Mouse (Mus musculus) 416B (cell line): Measurements from ENCODE around the gene Trip10.
"Not testable (repeated sequence)": the region's sequence is repeated elsewhere in the genome, so short reads cannot be mapped to it uniquely, and the experiment has no call there.

Source experiments
- DNase-seq: peaks from one replicate; pipeline ENCODE4 v3.0.0; 2011; ENCODE audit warnings: low read depth

The Trip10 gene

GRCm38 (mm10) chr17:57264164-57264563 lies 14.9 kb downstream of the Trip10 start:
- peak; percentile 92 for DNase-seq

- DNase-seq = peak; percentile 96
Measured at GRCm38 (mm10) chr17:57264972-57265945, 16.0 kb downstream of the Trip10 start.

- peak; percentile 69 for DNase-seq
Measured at GRCm38 (mm10) chr17:57267556-57268126, 18.4 kb downstream of the Trip10 start.

GRCm38 (mm10) chr17:57271301-57271700 lies 22.0 kb downstream of the Trip10 start:
- no peak for DNase-seq

GRCm38 (mm10) chr17:57273846-57274245 lies 24.6 kb downstream of the Trip10 start:
- no peak for DNase-seq

GRCm38 (mm10) chr17:57274686-57275085 lies 25.4 kb downstream of the Trip10 start:
- peak; percentile 49 for DNase-seq

GRCm38 (mm10) chr17:57275111-57275996 lies 26.1 kb downstream of the Trip10 start:
- DNase-seq = peak; percentile 93

GRCm38 (mm10) chr17:57275997-57276351 lies 26.7 kb downstream of the Trip10 start:
- no peak for DNase-seq

- DNase-seq = peak; percentile 94
Measured at GRCm38 (mm10) chr17:57276634-57277121, 27.4 kb downstream of the Trip10 start.

- not testable (repeated sequence) for DNase-seq
Measured at GRCm38 (mm10) chr17:57277598-57278261, 28.5 kb downstream of the Trip10 start.

GRCm38 (mm10) chr17:57278537-57278936 lies 29.3 kb downstream of the Trip10 start:
- no peak for DNase-seq

- peak; percentile 83 for DNase-seq
Measured at GRCm38 (mm10) chr17:57278943-57279590, 29.8 kb downstream of the Trip10 start, which contains the start of gene Vav1. TSS of gene Vav1 (plus strand) at chr17:57279100.

- peak; percentile 66 for DNase-seq
Measured at GRCm38 (mm10) chr17:57279591-57280224, 30.5 kb downstream of the Trip10 start.

GRCm38 (mm10) chr17:57280411-57280810 lies 31.2 kb downstream of the Trip10 start:
- peak; percentile 42 for DNase-seq

GRCm38 (mm10) chr17:57283906-57284305 lies 34.7 kb downstream of the Trip10 start:
- no peak for DNase-seq

GRCm38 (mm10) chr17:57285077-57285476 lies 35.8 kb downstream of the Trip10 start:
- peak; percentile 59 for DNase-seq

- DNase-seq = peak; percentile 76
Measured at GRCm38 (mm10) chr17:57286718-57287355, 37.6 kb downstream of the Trip10 start.

GRCm38 (mm10) chr17:57289252-57289651 lies 40.0 kb downstream of the Trip10 start:
- no peak for DNase-seq

GRCm38 (mm10) chr17:57290001-57290670 lies 40.9 kb downstream of the Trip10 start:
- peak; percentile 99 for DNase-seq
